Mouse (Mus musculus): Measurements from ENCODE around the gene Rexo4.

- TF ChIP-seq CTCF (IDR thresholded peaks at IDR 0.05) (no peak), EP300 (IDR thresholded peaks at IDR 0.05) (no peak)
Observed at GRCm38 (mm10) chr2:26910994-26911765, 53.0 kb downstream of the Rexo4 start.

Measured in lung, postnatal 0 days (tissue).